Mouse (Mus musculus) activated CD4-positive, CD25-positive, alpha-beta regulatory T cell, adult 9 weeks (primary cell): Measurements from ENCODE around the gene Pmis2. TPM values are rescaled to one million over a fixed set of nuclear protein-coding genes. Genes with fewer than 3 reads are reported as not detected.

Experiments used
- polyA plus RNA-seq: library from polyadenylated mRNA; unstranded; fragments of 100-300 nt; shearing (Covaris generic); gene quantifications from one replicate; pipeline ENCODE4 v1.2.1, GENCODE M21; 2017

The Pmis2 gene
- polyA plus RNA-seq, result not detected

DNA sequence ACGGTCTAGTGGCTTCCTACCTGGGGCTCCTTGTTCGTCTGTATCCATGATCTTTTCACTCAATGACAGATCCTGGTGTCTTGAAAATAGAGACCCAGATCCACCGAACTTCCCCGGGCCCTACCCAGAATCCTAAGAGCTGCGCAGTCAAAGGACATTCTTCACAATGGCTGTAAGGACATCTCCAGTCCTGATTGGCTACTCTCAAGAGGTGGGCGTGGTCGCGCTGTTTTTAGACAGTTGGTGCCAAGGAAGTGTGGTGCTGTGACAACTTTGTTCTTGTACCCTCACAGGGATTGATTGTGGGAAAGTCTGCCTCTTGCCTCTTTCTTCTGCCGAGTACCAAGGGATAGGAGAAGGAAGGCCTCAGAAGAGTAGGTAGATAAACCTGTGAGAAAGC, at the start of gene Pmis2:
Pmis2 (minus strand) TSS at position 126 of the 400 bp plus-strand sequence.

GRCm38 (mm10) chr7:30711942-30712341, 40.5 kb upstream of the Pmis2 start, which contains the start of gene Atp4a:
TSS of gene Atp4a (plus strand) at chr7:30712209.

DNA sequence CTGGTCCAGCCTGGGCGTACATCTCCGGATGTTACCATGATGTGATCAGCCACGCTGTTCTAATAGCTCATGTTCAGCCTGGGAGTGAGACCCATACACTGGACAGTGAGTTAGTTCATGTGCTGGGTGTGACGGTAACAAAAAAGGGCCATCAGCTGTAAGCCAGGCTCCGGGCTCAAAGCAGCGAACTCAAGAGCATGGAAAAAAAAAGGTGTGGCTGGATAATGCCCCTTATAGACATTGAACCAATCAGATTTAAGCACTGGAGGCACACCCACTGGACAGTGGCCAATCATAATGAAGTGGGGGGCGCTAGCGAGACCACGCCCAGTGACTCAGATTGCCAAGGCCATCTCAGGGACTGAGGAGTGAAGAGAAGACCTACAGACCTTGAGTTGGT, 27.2 kb upstream of the Pmis2 start, which contains the start of gene 2200002J24Rik:
2200002J24Rik (plus strand) TSS at position 338 of the 400 bp plus-strand sequence.

GRCm38 (mm10) chr7:30664529-30665200, 6.7 kb downstream of the Pmis2 start, which contains the start of gene Haus5:
TSS of gene Haus5 (minus strand) at chr7:30664994.

GRCm38 (mm10) chr7:30649591-30650540, 21.5 kb downstream of the Pmis2 start, which contains the start of gene Rbm42:
TSS of gene Rbm42 (minus strand) at chr7:30650317.

GRCm38 (mm10) chr7:30635752-30636151, 35.7 kb downstream of the Pmis2 start, which contains the start of gene Etv2:
TSS of gene Etv2 (minus strand) at chr7:30635852.

GRCm38 (mm10) chr7:30625530-30626384, 45.6 kb downstream of the Pmis2 start, which contains the start of gene Cox6b1:
TSS of gene Cox6b1 (minus strand) at chr7:30626151.

Other genes with a start within 250 kb of the Pmis2 start
- 106 TPM for gene Nfkbid, start 249.9 kb downstream of the Pmis2 start, polyA plus RNA-seq
- gene Aplp1, start 226.1 kb downstream of the Pmis2 start, polyA plus RNA-seq, result 5.2 TPM
- gene Kirrel2, start 213.9 kb downstream of the Pmis2 start, polyA plus RNA-seq, result not detected
- not detected for gene Nphs1, start 213.3 kb downstream of the Pmis2 start, polyA plus RNA-seq
- gene Prodh2, start 178.0 kb downstream of the Pmis2 start, polyA plus RNA-seq, result not detected
- gene Arhgap33, start 136.5 kb downstream of the Pmis2 start, polyA plus RNA-seq, result 1.1 TPM
- gene Hspb6, start 119.4 kb downstream of the Pmis2 start, polyA plus RNA-seq, result 3.2 TPM
- 10.4 TPM for gene Proser3, start 119.3 kb downstream of the Pmis2 start, polyA plus RNA-seq
- gene Lin37, start 111.8 kb downstream of the Pmis2 start, polyA plus RNA-seq, result 108 TPM
- 42.0 TPM for gene U2af1l4, start 108.3 kb downstream of the Pmis2 start, polyA plus RNA-seq
- gene Gm49396, start 108.3 kb downstream of the Pmis2 start, polyA plus RNA-seq, result 105 TPM
- gene Psenen, start 108.0 kb downstream of the Pmis2 start, polyA plus RNA-seq, result 242 TPM
- 243 TPM for gene Igflr1, start 106.2 kb downstream of the Pmis2 start, polyA plus RNA-seq
- 12.2 TPM for gene Kmt2b, start 82.9 kb downstream of the Pmis2 start, polyA plus RNA-seq
- gene Zbtb32, start 72.7 kb downstream of the Pmis2 start, polyA plus RNA-seq, result 17.6 TPM
- gene Upk1a, start 58.8 kb downstream of the Pmis2 start, polyA plus RNA-seq, result 0.45 TPM
- gene Cox6b1, start 45.5 kb downstream of the Pmis2 start, polyA plus RNA-seq, result 808 TPM
- not detected for gene Etv2, start 35.8 kb downstream of the Pmis2 start, polyA plus RNA-seq
- 206 TPM for gene Rbm42, start 21.3 kb downstream of the Pmis2 start, polyA plus RNA-seq
- 31.3 TPM for gene Haus5, start 6.6 kb downstream of the Pmis2 start, polyA plus RNA-seq
- gene 2200002J24Rik, start 27.3 kb upstream of the Pmis2 start, polyA plus RNA-seq, result not detected
- not detected for gene Atp4a, start 40.6 kb upstream of the Pmis2 start, polyA plus RNA-seq
- 109 TPM for gene Tmem147, start 57.9 kb upstream of the Pmis2 start, polyA plus RNA-seq
- 0.32 TPM for gene Gapdhs, start 72.1 kb upstream of the Pmis2 start, polyA plus RNA-seq
- gene Sbsn, start 79.9 kb upstream of the Pmis2 start, polyA plus RNA-seq, result 1.5 TPM
- gene Dmkn, start 92.2 kb upstream of the Pmis2 start, polyA plus RNA-seq, result not detected
- not detected for gene Krtdap, start 116.3 kb upstream of the Pmis2 start, polyA plus RNA-seq
- gene Ffar2, start 152.2 kb upstream of the Pmis2 start, polyA plus RNA-seq, result not detected
- gene Ffar3, start 184.6 kb upstream of the Pmis2 start, polyA plus RNA-seq, result not detected
- not detected for gene Ffar1, start 190.0 kb upstream of the Pmis2 start, polyA plus RNA-seq
- 16.4 TPM for gene Cd22, start 208.7 kb upstream of the Pmis2 start, polyA plus RNA-seq
- gene Mag, start 243.3 kb upstream of the Pmis2 start, polyA plus RNA-seq, result not detected